Mouse (Mus musculus) kidney, adult 11 months (tissue): ENCODE data around the gene Pex10.

Experiments used
- DNase-seq: peaks from one replicate; pipeline ENCODE4 v3.0.0; 2022

Pex10 gene

GRCm38 (mm10) chr4:155094565-155094964 lies 27.7 kb downstream of the Pex10 start:
- DNase-seq, result peak; percentile 39

GRCm38 (mm10) chr4:155095238-155095900 lies 28.6 kb downstream of the Pex10 start:
- DNase-seq, result peak; percentile 80

- no peak for DNase-seq
Observed at GRCm38 (mm10) chr4:155095967-155096366, 29.2 kb downstream of the Pex10 start.

GRCm38 (mm10) chr4:155097452-155097851 lies 30.6 kb downstream of the Pex10 start:
- DNase-seq, result no peak

- no peak for DNase-seq
Observed at GRCm38 (mm10) chr4:155098572-155098971, 31.8 kb downstream of the Pex10 start.

- DNase-seq, result no peak
Observed at GRCm38 (mm10) chr4:155107886-155108285, 41.1 kb downstream of the Pex10 start.

- no peak for DNase-seq
Observed at GRCm38 (mm10) chr4:155109471-155109870, 42.7 kb downstream of the Pex10 start.

- no peak for DNase-seq
Observed at GRCm38 (mm10) chr4:155113766-155114410, 47.1 kb downstream of the Pex10 start.

GRCm38 (mm10) chr4:155116607-155117006 lies 49.8 kb downstream of the Pex10 start:
- DNase-seq, result no peak

- DNase-seq, result no peak
Observed at GRCm38 (mm10) chr4:155117396-155117978, 50.7 kb downstream of the Pex10 start.

- no peak for DNase-seq
Observed at GRCm38 (mm10) chr4:155118278-155118677, 51.5 kb downstream of the Pex10 start.

GRCm38 (mm10) chr4:155120038-155120437 lies 53.2 kb downstream of the Pex10 start:
- DNase-seq, result no peak

- DNase-seq, result no peak
Observed at GRCm38 (mm10) chr4:155120583-155120982, 53.8 kb downstream of the Pex10 start.

- DNase-seq, result no peak
Observed at GRCm38 (mm10) chr4:155121222-155121621, 54.4 kb downstream of the Pex10 start.
